Mouse (Mus musculus) G1E (cell line): ENCODE results near the gene Ltbp4.

Experiments
- CTCF ChIP-seq: IDR thresholded peaks from 2 replicates; pipeline ENCODE4 v1.5.1; 2012; ENCODE audit warnings: low read depth, low read length, inconsistent platforms, mixed read lengths
- GATA1 ChIP-seq: IDR thresholded peaks from 2 replicates; pipeline ENCODE4 v1.6.1; 2012; ENCODE audit warnings: borderline replicate concordance, low read length, inconsistent platforms, mixed read lengths

- no peak for TF ChIP-seq GATA1
- TF ChIP-seq CTCF, result no peak
These were observed 34.4 kb upstream of the Ltbp4 start for GRCm38 (mm10) chr7:27371715-27372462.
